Mouse (Mus musculus) lung, adult 18-20 months (tissue): ENCODE results near the gene Ocln.

ENCODE experiments used
- DNase-seq, 2 experiments: peaks; one replicate each; pipeline ENCODE4 v3.0.0; 2022; ENCODE audit warnings: mixed read lengths in 2 of 2

Gene Ocln

DNA sequence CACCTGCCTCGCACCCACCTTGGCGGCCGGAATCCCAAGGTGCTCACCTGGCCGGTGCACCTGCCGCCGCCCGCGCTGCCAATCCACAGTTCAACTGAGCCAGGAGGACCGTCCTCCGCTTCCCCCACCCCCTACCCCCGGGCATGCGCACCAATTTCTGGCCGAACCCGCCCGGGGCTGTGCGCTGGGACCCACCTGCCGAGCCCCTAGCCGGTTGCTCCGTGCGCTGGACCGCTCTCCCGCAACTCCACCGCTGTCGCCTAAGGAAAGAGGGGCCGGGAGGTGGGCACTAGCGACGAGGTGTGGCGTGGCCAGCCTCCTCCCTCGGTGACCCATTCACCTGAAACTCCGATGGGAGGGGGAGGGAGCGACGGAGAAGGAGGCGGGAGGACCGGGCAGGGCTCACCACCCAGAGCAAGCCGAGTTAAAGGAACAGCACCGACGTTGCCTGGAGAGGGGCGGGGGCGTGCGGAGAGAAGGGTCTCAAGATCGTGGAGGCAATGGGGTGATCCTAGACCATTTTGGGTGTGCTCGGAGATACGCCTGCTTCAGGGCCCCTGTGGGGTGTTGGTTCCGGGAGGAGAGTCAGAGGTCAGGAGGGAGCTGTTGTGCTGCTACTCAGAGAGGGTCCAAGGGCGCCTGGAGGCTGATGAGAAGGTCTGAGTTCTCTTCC, at the start of gene Ocln:
Gene Ocln (minus strand): TSS at position 350 of the 673 bp plus-strand sequence.
- DNase-seq, result peak; percentile 84 to 89

DNA sequence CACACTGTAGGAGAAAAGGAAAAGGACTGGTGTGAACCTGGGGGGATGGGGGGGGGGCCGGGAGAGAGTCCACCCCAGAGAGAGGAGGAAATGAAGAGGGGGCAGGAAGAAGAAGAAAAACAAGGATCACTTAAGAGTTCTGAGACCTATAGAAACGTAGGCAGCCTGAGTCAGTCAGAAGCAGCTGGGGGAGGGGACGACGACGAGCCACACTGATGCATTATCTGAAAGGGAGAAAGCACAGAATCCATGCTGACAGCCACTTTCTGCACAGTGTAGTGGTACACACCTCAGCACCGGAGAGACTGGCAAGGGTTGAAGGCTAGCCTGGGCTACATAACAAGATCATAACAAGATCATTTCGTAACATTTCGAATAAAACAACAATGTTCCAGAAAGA, 48.5 kb upstream of the Ocln start:
- DNase-seq, result no peak

DNA sequence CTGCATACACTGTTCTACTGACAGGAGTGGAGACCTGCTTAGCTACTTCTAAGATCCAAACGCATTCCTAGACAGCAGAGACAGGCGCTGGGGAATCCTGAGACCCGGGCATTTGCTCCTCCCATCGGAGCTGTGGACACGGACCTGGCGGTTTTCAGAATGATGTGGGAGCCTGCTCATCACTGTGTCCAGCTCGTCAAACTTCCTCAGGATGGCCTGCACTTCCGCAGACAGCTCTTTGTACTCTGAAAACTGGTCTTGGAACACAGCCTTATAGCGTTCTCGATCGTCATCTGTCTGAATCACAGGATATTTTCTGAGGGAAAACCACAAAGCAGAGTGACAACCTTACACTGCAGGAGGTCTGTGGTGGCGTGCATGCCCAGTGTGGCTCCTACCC, 47.8 kb upstream of the Ocln start:
- DNase-seq, result peak in 1 of 2 experiments; percentile 16

DNA sequence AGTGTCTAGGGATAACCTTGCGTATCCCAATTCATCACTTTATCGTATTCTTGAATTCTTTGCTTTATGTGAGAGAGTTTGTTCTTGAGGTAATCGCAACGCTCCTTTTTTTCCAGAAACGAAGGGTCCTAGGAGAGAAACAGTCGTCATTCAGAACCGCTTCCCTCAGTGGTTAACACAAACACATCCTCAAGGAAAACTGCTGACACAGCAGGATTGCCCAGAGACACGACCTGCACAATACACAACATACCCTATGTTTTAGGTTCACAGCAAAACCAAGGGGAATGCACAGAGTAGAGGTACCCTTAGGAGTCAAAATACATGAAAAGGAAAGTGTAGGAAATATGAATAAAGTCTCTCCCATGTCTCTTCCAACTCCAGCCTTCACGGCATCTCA, 44.8 kb upstream of the Ocln start:
- no peak for DNase-seq

DNA sequence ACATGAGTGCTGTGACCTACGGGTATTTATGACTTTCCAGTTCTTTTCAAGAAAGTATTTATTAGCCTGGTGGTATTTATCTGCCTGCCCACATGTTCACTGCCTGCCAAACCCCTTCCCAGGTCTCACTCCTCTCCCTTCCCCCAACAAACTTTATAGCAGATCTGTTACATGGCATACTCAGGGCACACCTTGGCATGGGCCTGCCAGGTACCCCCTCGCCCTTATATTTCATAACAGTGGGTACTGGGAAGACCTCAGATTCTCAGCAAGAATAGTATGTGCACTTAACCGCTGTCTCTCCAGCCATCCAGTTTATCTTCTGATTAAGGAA, 43.0 kb upstream of the Ocln start:
- no peak for DNase-seq

- DNase-seq, result no peak
Observed at GRCm38 (mm10) chr13:100594838-100595551, 42.5 kb upstream of the Ocln start.

DNA sequence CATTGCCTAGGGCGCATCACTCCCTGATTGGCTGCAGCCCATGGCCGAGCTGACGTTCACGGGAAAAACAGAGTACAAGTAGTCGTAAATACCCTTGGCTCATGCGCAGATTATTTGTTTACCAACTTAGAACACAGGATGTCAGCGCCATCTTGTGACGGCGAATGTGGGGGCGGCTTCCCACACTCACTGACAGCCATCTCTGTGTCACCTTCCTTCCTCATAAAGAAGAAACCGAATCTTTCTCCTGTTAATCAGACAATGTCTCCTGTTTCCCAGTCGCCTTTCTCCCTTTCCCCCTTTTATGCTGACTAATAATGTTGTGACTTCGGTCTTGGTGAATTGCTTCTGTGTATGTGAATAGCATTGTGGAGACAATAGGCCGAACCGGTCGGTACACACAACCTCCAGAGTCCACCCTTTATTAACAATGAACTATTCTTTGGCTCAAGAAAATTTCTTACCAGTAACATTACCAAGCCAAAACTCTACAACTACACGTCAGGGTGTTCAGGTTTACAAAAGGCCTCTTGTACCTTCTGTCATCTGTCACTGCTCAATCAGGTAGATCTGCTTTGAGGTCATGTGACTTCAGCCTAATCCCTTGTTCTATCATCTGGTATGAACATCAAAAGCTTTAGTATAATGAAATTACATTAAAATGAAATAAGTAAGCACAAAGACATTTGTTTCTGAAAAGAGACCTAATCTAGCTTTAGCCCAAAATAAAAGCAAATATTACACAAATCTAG, 41.7 kb upstream of the Ocln start:
- DNase-seq, result peak in 1 of 2 experiments; percentile 62

DNA sequence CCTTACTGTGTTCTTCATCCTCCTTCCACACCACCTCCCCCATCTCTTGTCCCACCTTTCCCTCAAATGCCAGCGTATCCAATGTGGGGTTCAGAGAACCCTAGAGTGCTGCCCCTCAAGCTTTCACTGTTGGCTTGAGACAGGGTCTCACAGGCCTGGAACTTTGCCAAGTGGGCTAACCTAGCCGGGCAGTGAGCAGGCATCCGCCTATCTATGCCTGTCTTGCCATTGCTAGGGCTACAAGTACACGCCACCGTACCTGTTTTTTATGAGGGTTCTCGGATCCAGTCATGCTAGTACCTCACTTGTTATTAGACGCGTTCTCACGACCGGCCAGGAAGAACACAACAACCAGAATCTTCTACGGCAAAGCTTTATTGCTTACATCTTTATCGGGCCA, 36.1 kb upstream of the Ocln start:
- DNase-seq, result no peak

- DNase-seq, result no peak
Observed at GRCm38 (mm10) chr13:100582144-100582543, 29.6 kb upstream of the Ocln start.

DNA sequence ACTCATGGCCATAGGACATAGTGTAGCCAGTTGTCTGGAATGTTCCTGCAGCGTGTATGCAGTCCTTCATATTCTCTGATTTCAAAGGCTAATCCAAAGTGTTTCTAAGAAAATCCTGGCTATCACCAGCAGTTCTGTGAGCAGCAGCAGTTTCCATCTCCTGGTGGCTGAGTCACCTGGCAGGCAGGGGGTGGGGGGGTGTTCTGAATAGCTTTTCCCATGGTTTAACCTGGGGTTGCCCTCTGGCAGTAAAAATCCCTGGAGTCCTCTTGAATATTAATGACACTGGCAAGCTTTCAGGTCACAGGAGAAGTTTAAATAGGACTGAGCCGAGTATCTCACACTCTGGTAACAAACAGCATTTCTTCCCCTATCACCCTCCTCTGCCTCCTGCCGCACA, 29.2 kb upstream of the Ocln start:
- peak in 1 of 2 experiments; percentile 34 for DNase-seq

GRCm38 (mm10) chr13:100579951-100580350, 27.4 kb upstream of the Ocln start:
- no peak for DNase-seq

DNA sequence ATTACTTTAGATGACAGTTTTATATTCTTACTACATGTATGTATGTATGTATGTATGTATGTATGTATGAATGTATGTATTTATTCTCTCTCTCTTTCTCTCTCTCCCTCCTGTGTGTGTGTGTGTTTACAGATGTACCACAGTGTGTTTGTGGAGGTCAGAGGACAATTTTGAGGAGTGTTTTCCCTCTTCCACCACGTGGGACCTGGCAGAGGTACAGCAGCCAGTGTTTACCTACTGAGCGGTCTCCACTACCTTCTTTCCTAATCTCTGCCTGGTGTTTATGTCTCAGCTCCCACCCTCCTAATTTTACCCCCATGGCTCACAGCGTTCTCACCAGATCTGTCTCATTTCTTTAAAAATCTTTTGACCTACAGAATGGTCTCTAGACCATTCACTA, 26.7 kb upstream of the Ocln start:
- DNase-seq, result no peak

- no peak for DNase-seq
Observed at GRCm38 (mm10) chr13:100575950-100576349, 23.4 kb upstream of the Ocln start.

DNA sequence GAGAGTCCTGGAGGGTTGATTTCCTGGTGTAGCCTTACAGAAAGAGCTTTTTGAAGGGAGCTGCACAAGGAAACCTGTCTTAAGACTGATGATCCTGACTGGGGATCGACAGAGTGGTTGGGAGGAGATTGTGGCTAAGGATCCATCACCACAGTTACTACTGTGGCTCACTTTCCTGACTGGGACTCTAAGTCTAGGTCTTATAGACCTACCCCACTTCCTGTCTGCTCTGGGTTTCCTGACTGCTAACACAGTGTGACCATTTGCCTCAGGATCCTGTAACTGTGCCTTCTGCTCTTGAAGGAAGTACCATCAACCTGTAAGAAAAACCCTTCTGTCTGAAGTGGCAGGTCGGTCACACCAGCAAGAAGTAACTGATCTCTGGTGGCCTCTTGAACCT, 18.2 kb upstream of the Ocln start:
- DNase-seq, result no peak

- no peak for DNase-seq
Observed at GRCm38 (mm10) chr13:100568359-100568758, 15.8 kb upstream of the Ocln start.

GRCm38 (mm10) chr13:100559449-100559848, 6.9 kb upstream of the Ocln start:
- no peak for DNase-seq

- peak; percentile 32 to 55 for DNase-seq
Observed at GRCm38 (mm10) chr13:100557011-100557410, 4.5 kb upstream of the Ocln start.

- no peak for DNase-seq
Observed at GRCm38 (mm10) chr13:100553042-100553437, 522 bp upstream of the Ocln start.

DNA sequence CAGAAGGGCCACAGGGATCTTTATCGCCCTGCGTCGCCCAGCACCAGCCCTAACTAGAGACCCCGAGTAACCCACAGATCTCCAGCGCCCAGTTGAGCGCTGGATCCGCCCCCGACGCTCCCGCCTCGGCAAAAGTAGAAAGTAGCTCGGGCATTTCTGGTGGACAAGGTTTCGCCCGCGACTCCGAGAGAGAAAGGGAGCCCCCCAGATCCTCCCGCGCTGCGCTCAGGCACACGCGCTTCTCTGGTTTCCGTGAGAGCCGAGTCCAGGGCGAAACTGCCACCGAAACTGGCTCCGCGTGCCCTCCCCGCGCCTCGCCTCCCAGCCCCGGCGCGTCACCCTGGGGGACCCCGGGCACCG, 529 bp downstream of the Ocln start:
- DNase-seq, result no peak

DNA sequence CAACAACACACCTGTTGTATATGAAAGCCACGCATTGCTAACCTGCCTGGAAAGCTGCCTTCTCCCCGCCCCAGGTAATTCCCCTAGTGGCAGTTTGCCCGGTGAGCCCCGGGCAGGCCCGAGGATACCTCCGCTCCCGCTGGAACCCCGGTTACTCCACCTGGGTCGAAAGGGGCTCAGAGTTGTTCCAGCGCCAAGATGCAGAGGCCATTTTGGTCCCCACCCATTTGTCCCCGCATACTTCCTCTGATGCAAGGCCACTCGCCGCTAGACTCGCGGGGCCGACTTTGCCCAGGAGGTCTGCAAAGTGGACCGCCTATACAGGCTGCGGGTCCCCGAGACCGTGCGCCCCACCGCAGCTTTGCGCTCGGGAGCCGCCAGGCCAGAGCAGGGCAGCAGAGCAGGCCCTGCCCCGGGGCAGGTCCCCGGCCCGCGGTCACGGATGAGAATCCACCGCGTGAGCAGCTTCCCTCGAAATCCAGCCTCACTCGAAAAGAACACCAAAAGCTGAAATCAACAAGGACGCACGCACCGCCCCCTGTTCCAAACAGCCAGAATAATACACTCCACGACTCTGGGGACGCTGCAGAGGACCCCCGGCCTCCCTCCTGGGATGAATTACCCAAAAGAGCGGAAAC, 1.0 kb downstream of the Ocln start:
- DNase-seq, result peak; percentile 48 to 61

DNA sequence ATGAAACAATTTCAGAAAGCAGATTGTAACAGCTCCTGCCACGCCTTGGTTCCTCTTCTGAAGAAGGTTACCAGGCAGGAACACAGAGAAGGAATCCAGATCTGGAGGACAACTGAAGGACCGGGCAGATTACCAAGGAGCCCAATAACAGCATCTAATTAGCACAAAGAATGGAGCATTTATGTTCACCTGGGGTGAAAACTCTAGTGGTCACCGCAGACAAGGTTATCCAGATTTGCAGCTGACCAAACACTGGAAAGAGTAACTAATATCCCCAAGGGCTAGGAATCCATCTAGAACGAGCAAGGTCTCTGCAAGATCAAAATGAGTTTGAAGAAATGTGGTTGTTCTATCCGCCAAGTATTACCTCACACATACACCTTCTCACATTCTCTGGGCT, 5.2 kb downstream of the Ocln start:
- DNase-seq, result no peak

DNA sequence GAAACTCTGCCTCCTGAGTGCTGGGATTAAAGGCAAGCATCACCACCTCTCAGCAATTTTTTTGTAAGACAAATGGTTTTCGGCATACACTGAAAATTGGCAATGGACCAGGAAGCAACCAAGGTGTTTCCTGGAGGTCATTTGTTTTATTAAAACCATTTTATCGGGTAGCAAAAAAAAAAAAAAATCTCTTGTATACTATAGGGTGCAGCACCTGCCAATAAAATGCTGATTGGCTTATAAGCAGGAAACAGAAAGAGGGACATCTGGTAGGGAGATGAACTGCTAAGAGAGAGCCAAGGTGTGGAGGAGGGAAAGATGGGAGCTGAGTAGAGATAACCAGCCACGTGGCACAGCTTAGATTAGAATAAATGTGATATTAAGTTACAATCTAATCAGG, 7.0 kb downstream of the Ocln start:
- DNase-seq, result no peak

GRCm38 (mm10) chr13:100544220-100544662, 8.3 kb downstream of the Ocln start:
- no peak for DNase-seq
